Mouse (Mus musculus): Measurements from ENCODE around the gene Tmprss11f. TPM values are rescaled to one million over a fixed set of nuclear protein-coding genes. Genes with fewer than 3 reads are reported as not detected.

The Tmprss11f gene
- polyA plus RNA-seq, 1 experiment from 2014 or later, result not detected

Other genes with a start within 250 kb of the Tmprss11f start
- not detected in 2 replicates for gene Tmprss11a, start 163.4 kb downstream of the Tmprss11f start, polyA plus RNA-seq (2015; fragmentation: Nextera tagmentation; extraction: Ambion mirVana)
- 0.20 TPM in 1 of 2 replicates, not detected in the other for gene Tmprss11g, start 113.8 kb downstream of the Tmprss11f start, polyA plus RNA-seq (2015; fragmentation: Nextera tagmentation; extraction: Ambion mirVana)
- gene Tmprss11b, start 43.9 kb upstream of the Tmprss11f start, polyA plus RNA-seq (2015; fragmentation: Nextera tagmentation; extraction: Ambion mirVana), result 0.03 TPM in 1 of 2 replicates, not detected in the other
- gene Tmprss11e, start 113.4 kb upstream of the Tmprss11f start, polyA plus RNA-seq (2015; fragmentation: Nextera tagmentation; extraction: Ambion mirVana), result not detected in 2 replicates
- 25.2 and 25.5 TPM in 2 replicates for gene Ythdc1, start 171.8 kb upstream of the Tmprss11f start, polyA plus RNA-seq (2015; fragmentation: Nextera tagmentation; extraction: Ambion mirVana)